Mouse (Mus musculus) kidney, postnatal 36 days (tissue): ENCODE results near the gene Tmem266.

ENCODE experiments used
- DNase-seq, 2 experiments: peaks; one replicate each; pipeline ENCODE4 v3.0.0; 2021 to 2022; ENCODE audit warnings: mixed read lengths in 2 of 2

Tmem266 gene

DNA sequence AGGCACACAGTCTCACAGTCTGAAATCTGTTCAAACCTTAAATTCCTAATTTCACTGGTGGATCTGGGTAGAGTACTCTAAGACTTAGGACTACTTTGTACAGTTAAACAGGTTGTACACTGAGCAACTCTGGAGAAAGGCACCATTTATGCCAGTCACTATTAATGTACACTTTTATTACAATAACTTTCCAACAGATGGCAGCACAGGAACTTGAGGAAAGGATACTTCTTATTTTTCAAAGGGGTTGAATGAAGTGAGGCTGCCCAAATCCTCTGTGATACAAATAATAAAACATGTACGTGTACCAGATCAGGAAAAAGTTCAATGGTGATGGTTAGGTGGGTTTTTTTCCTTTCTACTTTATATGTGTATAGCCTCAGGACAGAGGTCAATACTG lies 141.7 kb downstream of the Tmem266 start:
- DNase-seq: peak in 1 of 2 experiments; percentile 2

DNA sequence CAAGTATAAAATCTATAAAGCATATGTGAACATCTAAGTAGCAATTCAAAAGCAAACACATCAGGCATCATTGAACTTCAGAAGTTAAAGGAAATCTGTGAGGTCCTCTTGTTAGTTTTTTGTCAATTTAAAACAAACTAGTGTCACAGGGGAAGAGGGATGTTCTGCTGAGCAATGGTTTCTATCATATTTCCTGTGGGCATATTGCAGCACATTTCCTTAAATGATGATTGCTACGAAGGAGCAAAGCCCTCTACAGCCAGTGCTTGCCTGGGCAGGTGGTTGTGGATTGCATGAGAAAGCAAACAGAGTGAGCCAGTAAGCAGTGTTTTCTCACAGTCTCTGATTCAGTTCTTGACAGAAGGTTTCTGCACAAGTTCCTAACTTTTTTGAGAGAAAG lies 149.4 kb downstream of the Tmem266 start:
- DNase-seq: no peak

DNA sequence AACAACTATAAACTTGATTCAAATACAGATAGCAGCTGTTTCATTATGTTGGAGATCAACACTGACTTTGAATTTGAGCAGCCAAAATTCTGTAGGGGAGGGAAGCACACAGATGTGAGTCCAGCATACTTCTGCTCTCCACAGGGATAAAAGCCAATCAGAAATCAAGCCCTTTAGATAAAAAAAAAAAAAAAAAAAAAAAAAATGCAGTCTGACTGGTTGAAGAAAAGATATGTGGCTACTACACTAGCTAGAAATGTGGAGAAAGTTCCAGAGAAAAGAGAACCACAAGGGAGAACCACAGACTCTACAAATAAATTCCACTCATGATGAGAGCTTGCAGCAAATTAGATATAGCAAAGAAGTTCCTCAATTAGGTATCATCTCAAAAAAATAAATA lies 152.0 kb downstream of the Tmem266 start:
- no peak for DNase-seq

DNA sequence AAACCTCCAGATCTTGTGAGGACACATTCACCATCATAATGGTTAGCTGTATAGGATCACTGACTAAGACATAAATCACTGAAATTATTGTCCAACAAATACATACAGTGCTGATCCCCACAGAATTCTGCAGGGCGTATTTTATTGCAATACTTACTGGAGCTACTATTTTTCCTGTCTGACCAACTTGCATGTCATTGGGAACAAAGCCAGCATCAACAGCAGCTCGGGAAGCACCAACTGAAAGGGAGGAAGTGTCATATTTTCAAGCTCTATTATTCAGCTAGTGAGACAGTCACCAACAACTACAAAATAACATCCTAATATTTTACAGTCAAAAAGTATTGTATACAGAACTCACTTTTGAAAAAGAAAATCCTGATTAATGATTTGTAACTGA lies 155.4 kb downstream of the Tmem266 start:
- DNase-seq: peak; percentile 41 to 42
